Mouse (Mus musculus) erythroblast, embryonic 14.5 days (primary cell): ENCODE measurements around the gene Dppa2.

ENCODE experiments used
- GATA1 ChIP-seq: IDR thresholded peaks from 2 replicates; pipeline ENCODE4 v1.6.1; 2012; ENCODE audit warnings: low read length, inconsistent platforms, mixed read lengths
- TAL1 ChIP-seq: IDR thresholded peaks from 3 replicates; pipeline ENCODE4 v1.6.1; 2012; ENCODE audit warnings: low read length, inconsistent platforms, mixed read lengths

DNA sequence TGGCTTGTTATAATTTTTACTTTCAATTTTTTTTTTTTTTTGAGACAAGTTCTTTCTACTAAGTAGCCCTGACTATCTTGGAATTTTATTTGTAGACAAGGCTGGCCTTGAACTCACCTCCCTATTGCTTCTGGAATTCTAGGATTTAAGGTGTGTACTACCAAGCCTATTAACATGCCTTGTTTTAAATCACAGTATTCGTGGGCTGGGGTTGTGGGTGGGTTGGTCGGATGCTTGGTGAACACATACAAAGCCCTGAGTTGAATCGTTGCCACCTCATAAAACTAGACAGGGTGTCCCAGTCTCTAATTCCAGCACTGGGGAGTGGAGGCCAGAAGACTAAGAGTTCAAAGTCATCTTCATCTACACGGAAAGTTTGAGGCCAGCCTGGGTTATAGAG is 31.6 kb downstream of the Dppa2 start:
- TF ChIP-seq TAL1 (no peak), GATA1 (no peak)
